Comparison of ENCODE assay signal across 8 mouse cellular contexts in genomic region chr8:115160407-115160806, GRCm38 (mm10).
DNase-seq lines count a peak whose midpoint lies in the region; ATAC-seq and TF ChIP-seq lines count a peak whose summit lies in the region.

No protein-coding gene starts in this region.

- H3K27ac ChIP-seq in heart, embryonic 10.5 days: peak overlapping the region; percentile 83
- H3K27ac ChIP-seq in brown adipose tissue, adult 24 weeks (replicated peaks; ENCODE audit: low read depth, low read length): 0 out of 2 replicates have a peak overlapping the region, but pooled peaks have one; percentile 57
- H3K27ac ChIP-seq in heart, postnatal 0 days (ENCODE audit: low read depth): no peak overlapping the region; the same call in 1 of the 2 replicates
- no peak overlapping the region for H3K27ac ChIP-seq in liver, embryonic 15.5 days (replicated peaks)

- H3K27me3 ChIP-seq in heart, embryonic 10.5 days (ENCODE audit: insufficient read depth, poor library complexity, severe bottlenecking): peaks cover 11% of the 10 kb centered on the region
- H3K27me3 ChIP-seq in heart, postnatal 0 days (ENCODE audit: control insufficient read depth, insufficient read depth, low read length): no peaks in the 10 kb centered on the region
- peaks cover 41% of the 10 kb centered on the region for H3K27me3 ChIP-seq in liver, embryonic 15.5 days

- TF ChIP-seq EP300 in heart, postnatal 0 days (IDR thresholded peaks at IDR 0.05; ENCODE audit: low read depth): no peak

- peaks cover 30% of the 10 kb centered on the region for H3K4me1 ChIP-seq in heart, embryonic 10.5 days
- peaks cover 2% of the 10 kb centered on the region; the same call in 1 of the 2 replicates for H3K4me1 ChIP-seq in brown adipose tissue, adult 24 weeks (ENCODE audit: control insufficient read depth, insufficient read depth, insufficient read length, low read length)
- H3K4me1 ChIP-seq in heart, postnatal 0 days (ENCODE audit: control insufficient read depth, insufficient read depth): no peaks in the 10 kb centered on the region; the same call in 1 of the 2 replicates
- no peaks in the 10 kb centered on the region for H3K4me1 ChIP-seq in liver, embryonic 15.5 days (replicated peaks)

- no peaks in the 10 kb centered on the region for H3K36me3 ChIP-seq in heart, embryonic 10.5 days
- no peaks in the 10 kb centered on the region for H3K36me3 ChIP-seq in heart, postnatal 0 days (replicated peaks; ENCODE audit: control insufficient read depth, insufficient read depth, low read length)
- no peaks in the 10 kb centered on the region for H3K36me3 ChIP-seq in liver, embryonic 15.5 days (replicated peaks)

- H3K4me3 ChIP-seq in heart, embryonic 10.5 days: peak overlapping the region; percentile 59
- peak overlapping the region; percentile 76 for H3K4me3 ChIP-seq in brown adipose tissue, adult 24 weeks (ENCODE audit: insufficient read depth, low read depth, low read length)
- peak overlapping the region; percentile 56 for H3K4me3 ChIP-seq in heart, postnatal 0 days (ENCODE audit: low read depth, low read length)
- H3K4me3 ChIP-seq in liver, embryonic 15.5 days (replicated peaks): peak overlapping the region; percentile 36; the same call in 1 of the 2 replicates

- H3K9me3 ChIP-seq in heart, embryonic 10.5 days: no peaks in the 10 kb centered on the region
- no peaks in the 10 kb centered on the region for H3K9me3 ChIP-seq in heart, postnatal 0 days (replicated peaks; ENCODE audit: control insufficient read depth, low read length)
- H3K9me3 ChIP-seq in liver, embryonic 15.5 days (replicated peaks): no peaks in the 10 kb centered on the region

- DNase-seq in heart, embryonic 10.5 days (ENCODE audit: low spot score): no peak
- no peak for DNase-seq in heart, postnatal 14 days
- no peak for DNase-seq in heart, postnatal 0 days (ENCODE audit: low spot score)
- DNase-seq in gastrocnemius, postnatal 10 days: no peak
- no peak for DNase-seq in left cerebral cortex, postnatal 14 days (ENCODE audit: low spot score in 2 of 2)

- H3K9ac ChIP-seq in heart, postnatal 0 days (replicated peaks; ENCODE audit: low read depth, low read length): peak overlapping the region; percentile 49; the same call in 1 of the 2 replicates
- no peak overlapping the region for H3K9ac ChIP-seq in liver, embryonic 15.5 days

- 88% methylated on average over 5 of the region's 5 CpGs for WGBS in heart, embryonic 10.5 days
- WGBS in heart, postnatal 0 days: 90% methylated on average over 5 of the region's 5 CpGs
- 65% methylated on average over 5 of the region's 5 CpGs for WGBS in liver, embryonic 15.5 days (ENCODE audit: insufficient replicate concordance)

- TF ChIP-seq CTCF in heart, postnatal 0 days (IDR thresholded peaks at IDR 0.05; ENCODE audit: low read depth): no peak

- intact Hi-C loops in heart, postnatal 14 days (cut with DNase I): loop anchor here (5.0 kb wide), 1 partner anchor 547 kb away; the partner anchor contains the start of gene Maf
- intact Hi-C loops in left cerebral cortex, postnatal 14 days (cut with DNase I): no loop called here

- H3K4me2 ChIP-seq in heart, postnatal 0 days (ENCODE audit: low read depth, low read length): peak overlapping the region; percentile 81
- peak overlapping the region; percentile 54 for H3K4me2 ChIP-seq in liver, embryonic 15.5 days

- ATAC-seq in heart, postnatal 0 days (ENCODE audit: insufficient read depth, low read depth): no peak
- ATAC-seq in liver, embryonic 15.5 days (ENCODE audit: insufficient read depth): no peak
- ATAC-seq in CD4-positive, CD25-positive, alpha-beta regulatory T cell, adult 4 months: no peak

Comparison
In these comparisons a context has a peak if more than half of its experiments do, and no peak if none do; other contexts are left out.
1. H3K27ac ChIP-seq: peak in heart, embryonic 10.5 days (single experiment) and brown adipose tissue, adult 24 weeks (single experiment); none in heart, postnatal 0 days (single experiment) and liver, embryonic 15.5 days (single experiment).
2. Peak in every context shown above with its lines, with median percentiles within 50 percentile points of each other: H3K4me3 ChIP-seq.